Mouse (Mus musculus) adipose tissue, adult 10 weeks (tissue): ENCODE data around the gene Tfrc. TPM values are rescaled to one million over a fixed set of nuclear protein-coding genes. Genes with fewer than 3 reads are reported as not detected.

ENCODE experiments used
- polyA plus RNA-seq: library from polyadenylated mRNA; stranded (reverse); fragments of 350-450 nt; fragmentation: Illumina TruSeq; extraction: RNeasy Lipid Tissue Mini Kit (QIAGEN cat#74804); gene quantifications from one replicate; pipeline ENCODE4 v1.2.3, GENCODE M21; 2014; ENCODE audit warnings: low read depth, low replicate concordance

Tfrc gene
- polyA plus RNA-seq, result 24.1 TPM

GRCm38 (mm10) chr16:32608712-32609400 is at the start of gene Tfrc:
Tfrc (plus strand) TSS chr16:32608920.

GRCm38 (mm10) chr16:32643661-32644061 is 34.9 kb downstream of the Tfrc start, which contains the start of gene Tnk2:
Tnk2 (plus strand) TSS chr16:32643874.

Other genes with a start within 250 kb of the Tfrc start
- gene Tm4sf19, start 208.4 kb upstream of the Tfrc start, polyA plus RNA-seq, result 0.83 TPM
- 26.9 TPM for gene Tctex1d2, start 189.2 kb upstream of the Tfrc start, polyA plus RNA-seq
- 27.3 TPM for gene Pcyt1a, start 178.0 kb upstream of the Tfrc start, polyA plus RNA-seq
- not detected for gene Slc51a, start 121.0 kb upstream of the Tfrc start, polyA plus RNA-seq
- gene Zdhhc19, start 112.7 kb upstream of the Tfrc start, polyA plus RNA-seq, result 1.6 TPM
- gene Tnk2, start 35.0 kb downstream of the Tfrc start, polyA plus RNA-seq, result 58.0 TPM
- 1.5 TPM for gene Muc4, start 127.0 kb downstream of the Tfrc start, polyA plus RNA-seq
- gene Muc20, start 188.5 kb downstream of the Tfrc start, polyA plus RNA-seq, result 7.7 TPM
- gene Smbd1, start 201.6 kb downstream of the Tfrc start, polyA plus RNA-seq, result 32.1 TPM